Mouse (Mus musculus): Measurements from ENCODE around the gene Meaf6.

GRCm38 (mm10) chr4:125162701-125163100 lies 77.8 kb downstream of the Meaf6 start:
- TF ChIP-seq CTCF (IDR thresholded peaks at IDR 0.05; ENCODE audit: borderline replicate concordance, insufficient read depth, low read length) (no peak), POLR2A (IDR thresholded peaks at IDR 0.05; ENCODE audit: low read depth, low read length) (no peak)
